In genomic region chr8:82774482-82774881, GRCm38 (mm10) we compare ENCODE assay signal across 7 mouse cellular contexts. TPM values are rescaled to one million over a fixed set of nuclear protein-coding genes. Genes with fewer than 3 reads are reported as not detected.
DNase-seq lines count a peak whose midpoint lies in the region; ATAC-seq and TF ChIP-seq lines count a peak whose summit lies in the region.

No protein-coding gene starts in this region.

- peaks cover 27% of the 10 kb centered on the region for H3K36me3 ChIP-seq in hindbrain, embryonic 15.5 days
- peaks cover 4% of the 10 kb centered on the region for H3K36me3 ChIP-seq in midbrain, embryonic 11.5 days (ENCODE audit: control insufficient read depth, insufficient read depth, low read length)
- H3K36me3 ChIP-seq in kidney, adult 2 months (ENCODE audit: control insufficient read depth, insufficient read depth, low read length): peaks cover 2% of the 10 kb centered on the region; the same call in 1 of the 2 replicates

- H3K27ac ChIP-seq in cortical plate, adult 2 months (ENCODE audit: insufficient read depth, low read length): no peak overlapping the region
- H3K27ac ChIP-seq in hindbrain, embryonic 15.5 days (replicated peaks): peak overlapping the region; percentile 85
- H3K27ac ChIP-seq in midbrain, embryonic 11.5 days (ENCODE audit: low read depth, low read length): no peak overlapping the region
- no peak overlapping the region for H3K27ac ChIP-seq in kidney, adult 2 months (ENCODE audit: insufficient read depth, low read depth, low read length)

- H3K27me3 ChIP-seq in hindbrain, embryonic 15.5 days: no peaks in the 10 kb centered on the region
- H3K27me3 ChIP-seq in midbrain, embryonic 11.5 days (ENCODE audit: control insufficient read depth, insufficient read depth, low read length): no peaks in the 10 kb centered on the region
- H3K27me3 ChIP-seq in kidney, adult 2 months (replicated peaks; ENCODE audit: control insufficient read depth, insufficient read depth, low read length): no peaks in the 10 kb centered on the region

- peak overlapping the region; percentile 57 for H3K9ac ChIP-seq in hindbrain, embryonic 15.5 days
- H3K9ac ChIP-seq in midbrain, embryonic 11.5 days (ENCODE audit: low read length): peak overlapping the region; percentile 90

- DNase-seq in lung, adult 2 months: no peak
- no peak for DNase-seq in lung, postnatal 14 days
- DNase-seq in midbrain, embryonic 11.5 days (ENCODE audit: low spot score, missing footprints): no peak
- DNase-seq in Muller cell, postnatal 12 days (ENCODE audit: inconsistent ontology term): no peak
- DNase-seq in kidney, adult 2 months: no peak

- 0 out of 2 replicates have a peak, but pooled peaks cover 5% of the 10 kb centered on the region for H3K4me1 ChIP-seq in lung, adult 2 months (ENCODE audit: control insufficient read depth, insufficient read depth, low read length)
- peaks cover 2% of the 10 kb centered on the region; the same call in 1 of the 2 replicates for H3K4me1 ChIP-seq in cortical plate, adult 2 months (ENCODE audit: control insufficient read depth, insufficient read depth, low read length)
- H3K4me1 ChIP-seq in hindbrain, embryonic 15.5 days (replicated peaks): peaks cover 16% of the 10 kb centered on the region
- peaks cover 8% of the 10 kb centered on the region for H3K4me1 ChIP-seq in midbrain, embryonic 11.5 days (ENCODE audit: control insufficient read depth, insufficient read depth, low read length)
- H3K4me1 ChIP-seq in kidney, adult 2 months (ENCODE audit: control insufficient read depth, insufficient read depth, low read length): peaks cover 2% of the 10 kb centered on the region; the same call in 1 of the 2 replicates

- no peak for TF ChIP-seq CTCF in lung, adult 2 months (IDR thresholded peaks at IDR 0.05; ENCODE audit: insufficient read depth, low read length)
- no peak for TF ChIP-seq CTCF in cortical plate, adult 2 months (IDR thresholded peaks at IDR 0.05; ENCODE audit: extremely low read depth, insufficient read depth, low read length)
- TF ChIP-seq CTCF in kidney, adult 2 months (conservative IDR thresholded peaks at IDR 0.05; ENCODE audit: insufficient read depth, insufficient read length, low read depth, low read length): no peak

- no peaks in the 10 kb centered on the region for H3K9me3 ChIP-seq in hindbrain, embryonic 15.5 days
- H3K9me3 ChIP-seq in midbrain, embryonic 11.5 days (ENCODE audit: control insufficient read depth, low read length): no peaks in the 10 kb centered on the region

- H3K4me2 ChIP-seq in hindbrain, embryonic 15.5 days: peak overlapping the region; percentile 66
- H3K4me2 ChIP-seq in midbrain, embryonic 11.5 days: peak overlapping the region; percentile 90

- TF ChIP-seq POLR2A in lung, adult 2 months (IDR thresholded peaks at IDR 0.05; ENCODE audit: borderline replicate concordance, extremely low read depth, low read depth, low read length): no peak
- no peak for TF ChIP-seq POLR2A in cortical plate, adult 2 months (IDR thresholded peaks at IDR 0.05; ENCODE audit: extremely low read depth, insufficient read depth, low read length)
- no peak for TF ChIP-seq POLR2A in kidney, adult 2 months (IDR thresholded peaks at IDR 0.05; ENCODE audit: low read depth, low read length)

- 31% methylated on average over 6 of the region's 6 CpGs for WGBS in lung, adult 2 months
- 47% methylated on average over 6 of the region's 6 CpGs for WGBS in hindbrain, embryonic 15.5 days
- WGBS in midbrain, embryonic 11.5 days: 59% methylated on average over 6 of the region's 6 CpGs
- WGBS in kidney, adult 2 months: 16% methylated on average over 6 of the region's 6 CpGs

- peak; percentile 59 for ATAC-seq in hindbrain, embryonic 15.5 days (ENCODE audit: low FRiP score, low read depth)
- ATAC-seq in midbrain, embryonic 11.5 days (ENCODE audit: low FRiP score): peak; percentile 60

- H3K4me3 ChIP-seq in lung, adult 2 months (replicated peaks; ENCODE audit: extremely low read depth, low read depth, low read length): peak overlapping the region; percentile 88
- peak overlapping the region; percentile 75; the same call in 1 of the 2 replicates for H3K4me3 ChIP-seq in cortical plate, adult 2 months (ENCODE audit: insufficient read depth, low read length)
- H3K4me3 ChIP-seq in hindbrain, embryonic 15.5 days: peak overlapping the region; percentile 91
- peak overlapping the region; percentile 89 for H3K4me3 ChIP-seq in midbrain, embryonic 11.5 days (ENCODE audit: low read depth, low read length)
- H3K4me3 ChIP-seq in kidney, adult 2 months (ENCODE audit: insufficient read depth, low read depth, low read length): no peak overlapping the region

RNA-seq across cellular contexts. Expression of gene Zfp330, which starts 0.5 kb away (rescaled TPM):
- 8.3 and 11.3 TPM in 2 replicates for polyA plus RNA-seq in lung, adult 2 months (2012; rRNA removed)
- 37.1 and 38.8 TPM in 2 replicates for polyA plus RNA-seq in cortical plate, adult 2 months (2012; rRNA removed)
- 73.0 and 73.9 TPM in 2 replicates for polyA plus RNA-seq in hindbrain, embryonic 15.5 days (2015; fragmentation: Nextera tagmentation; extraction: Ambion mirVana)
- 83.2 and 86.9 TPM in 2 replicates for polyA plus RNA-seq in midbrain, embryonic 11.5 days (2014; fragmentation: Nextera tagmentation; extraction: Ambion mirVana)
- 9.9 and 13.0 TPM in 2 replicates for polyA plus RNA-seq in kidney, adult 2 months (2012; rRNA removed)
